Mouse (Mus musculus) hindbrain, postnatal 0 days (tissue): Measurements from ENCODE around the gene Tcap. TPM values are rescaled to one million over a fixed set of nuclear protein-coding genes. Genes with fewer than 3 reads are reported as not detected.

Experiments
- ATAC-seq: fragments of 200-750 bp; cut with Nextera tagmentation; 2 replicates; pipeline ENCODE4 v1.8.0; 2017; ENCODE audit warnings: mild to moderate bottlenecking, moderate TSS enrichment, moderate library complexity
- DNase-seq: peaks from one replicate; pipeline ENCODE4 v3.0.0-alpha.2; 2015; ENCODE audit warnings: low spot score
- H3K27ac ChIP-seq: fragments of 300-500 bp; sonication (generic); 2 replicates; pipeline ENCODE4 v1.5.1; 2014; ENCODE audit warnings: mild to moderate bottlenecking
- H3K27me3 ChIP-seq: fragments of 300-500 bp; sonication (generic); 2 replicates; pipeline ENCODE4 v1.6.1; 2014; ENCODE audit warnings: low read length, mixed read lengths; ENCODE audit not compliant: insufficient read depth
- H3K36me3 ChIP-seq: fragments of 300-500 bp; sonication (generic); 2 replicates; pipeline ENCODE4 v1.6.1; 2014; ENCODE audit warnings: low read length, mixed read lengths; ENCODE audit not compliant: insufficient read depth
- H3K4me1 ChIP-seq: fragments of 300-500 bp; sonication (generic); 2 replicates; pipeline ENCODE4 v1.6.1; 2014; ENCODE audit warnings: antibody characterized with exemption, low read length, mixed read lengths; ENCODE audit not compliant: insufficient read depth
- H3K4me2 ChIP-seq: fragments of 300-500 bp; sonication (generic); 2 replicates; pipeline ENCODE4 v1.6.1; 2014; ENCODE audit warnings: low read depth, mild to moderate bottlenecking, low read length, moderate library complexity, mixed read lengths
- H3K4me3 ChIP-seq: fragments of 300-500 bp; sonication (generic); 2 replicates; pipeline ENCODE4 v1.5.1; 2014; ENCODE audit warnings: low read length
- H3K9ac ChIP-seq: fragments of 300-500 bp; sonication (generic); replicated peaks from 2 replicates; pipeline ENCODE4 v1.6.1; 2014; ENCODE audit warnings: mild to moderate bottlenecking, low read length, moderate library complexity, mixed read lengths
- H3K9me3 ChIP-seq: fragments of 300-500 bp; sonication (generic); 2 replicates; pipeline ENCODE4 v1.6.1; 2016; ENCODE audit warnings: low read length, mixed read lengths
- CTCF ChIP-seq: IDR thresholded peaks from 2 replicates; pipeline ENCODE4 v1.5.1; 2016; ENCODE audit warnings: antibody characterized with exemption, control low read depth, low read depth
- WGBS: fragments of 180-500 bp; shearing (Covaris S2); extraction: QIAGEN DNeasy Blood & Tissue Kit; methylation state at CpG from one replicate; pipeline ENCODE4 v1.1.7; 2014; 5-methylcytosine and 5-hydroxymethylcytosine counted together
- polyA plus RNA-seq: library from polyadenylated mRNA; unstranded; fragments of >200 nt; fragmentation: Nextera tagmentation; extraction: Ambion mirVana; gene quantifications from 2 replicates; pipeline ENCODE4 v1.2.1, GENCODE M21; 2015
- total RNA-seq: library from RNA; depleted of rRNA; stranded (reverse); fragments of >200 nt; gene quantifications from 2 replicates; pipeline ENCODE4 v1.2.3, GENCODE M21; 2014

Gene Tcap
- total and polyA plus RNA-seq, 2 experiments from 2014 or later, result 0.26 TPM; not detected in 1

DNA sequence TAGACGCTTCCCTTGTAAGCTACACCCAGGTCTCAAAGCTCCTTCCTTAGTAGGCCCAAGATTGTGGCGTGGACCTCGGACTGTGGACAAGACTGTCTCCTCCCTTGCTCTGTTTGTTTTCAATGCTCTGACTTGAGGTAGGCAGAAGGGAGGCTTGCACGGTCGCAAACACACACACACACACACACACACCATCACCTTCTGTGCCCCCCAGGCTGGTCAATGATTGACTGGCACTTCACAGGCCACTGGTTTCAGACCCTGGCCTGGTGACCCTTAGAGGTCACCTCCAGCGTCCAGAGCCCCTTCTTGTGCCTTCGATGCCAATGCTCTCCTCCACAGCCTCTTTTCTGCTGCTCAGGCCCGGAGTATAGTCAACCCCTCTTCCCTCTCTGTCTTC is 25.3 kb downstream of the Tcap start:
- DNase-seq (no peak), ATAC-seq (no peak)
- Histone ChIP-seq H3K4me3 (no peak overlapping the region), H3K9me3 (no peaks in the 10 kb centered on the region), H3K36me3 (no peaks in the 10 kb centered on the region), H3K27me3 (peaks cover 5% of the 10 kb centered on the region), H3K9ac (no peak overlapping the region), H3K27ac (peak overlapping the region; percentile 36; the same call in 1 of the 2 replicates), H3K4me2 (0 out of 2 replicates have a peak overlapping the region, but pooled peaks have one; percentile 13), H3K4me1 (no peaks in the 10 kb centered on the region)
- 38% methylated on average over 8 of the region's 8 CpGs for WGBS
- no peak for TF ChIP-seq CTCF

DNA sequence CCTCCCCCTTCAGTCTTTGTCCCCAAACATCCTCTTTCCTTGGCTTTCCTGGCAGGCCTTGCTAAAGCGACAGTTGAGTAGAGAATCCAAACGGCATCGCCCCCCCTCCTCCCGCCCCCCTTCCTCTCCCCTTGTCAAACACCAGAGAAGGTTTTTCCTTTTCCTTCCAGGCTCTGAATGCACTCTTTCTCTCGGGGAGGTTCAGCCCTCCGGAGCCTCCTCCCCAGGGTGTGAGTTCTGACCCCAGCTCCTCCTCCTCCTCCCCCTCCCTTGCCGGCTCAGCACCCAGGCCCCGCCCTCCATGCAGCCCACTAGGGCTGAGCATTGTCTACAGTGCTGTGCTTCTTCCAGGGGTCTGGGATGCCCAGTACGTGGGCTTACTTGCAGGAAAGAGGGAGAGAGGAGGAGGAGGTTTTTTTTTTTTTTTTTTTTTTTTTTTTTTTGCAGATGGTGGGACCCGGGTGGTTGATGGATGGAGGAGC is 25.8 kb downstream of the Tcap start:
- Histone ChIP-seq H3K27me3 (peaks cover 5% of the 10 kb centered on the region), H3K4me1 (no peaks in the 10 kb centered on the region), H3K36me3 (no peaks in the 10 kb centered on the region), H3K9ac (no peak overlapping the region), H3K4me3 (no peak overlapping the region), H3K4me2 (0 out of 2 replicates have a peak overlapping the region, but pooled peaks have one; percentile 13), H3K9me3 (no peaks in the 10 kb centered on the region), H3K27ac (peak overlapping the region; percentile 36; the same call in 1 of the 2 replicates)
- DNase-seq, result peak; percentile 46
- WGBS, result 7% methylated on average over 8 of the region's 10 CpGs
- TF ChIP-seq CTCF, result no peak
- peak; percentile 55; the same call in 1 of the 2 replicates for ATAC-seq

DNA sequence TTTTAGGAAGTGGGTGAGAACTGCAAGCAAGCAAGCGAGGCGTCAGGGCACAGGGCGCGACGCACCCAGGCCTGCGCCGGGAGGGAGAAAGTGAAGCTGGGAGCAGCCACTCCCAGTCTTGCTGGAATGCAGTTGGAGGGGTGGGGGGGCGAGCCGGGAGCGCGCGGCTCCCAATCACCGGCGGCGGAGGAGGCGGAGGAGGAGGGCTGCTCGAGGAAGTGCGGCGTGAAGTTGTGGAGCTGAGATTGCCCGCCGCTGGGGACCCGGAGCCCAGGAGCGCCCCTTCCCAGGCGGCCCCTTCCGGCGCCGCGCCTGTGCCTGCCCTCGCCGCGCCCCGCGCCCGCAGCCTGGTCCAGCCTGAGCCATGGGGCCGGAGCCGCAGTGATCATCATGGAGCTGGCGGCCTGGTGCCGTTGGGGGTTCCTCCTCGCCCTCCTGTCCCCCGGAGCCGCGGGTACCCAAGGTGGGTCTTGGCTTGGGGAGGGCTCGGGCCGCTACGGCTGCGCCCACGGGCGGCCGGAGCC is 28.7 kb downstream of the Tcap start, which contains the start of gene Erbb2:
TSS of gene Erbb2 (plus strand) at position 198 of the 524 bp plus-strand sequence.
- Histone ChIP-seq H3K4me1 (no peaks in the 10 kb centered on the region), H3K9me3 (no peaks in the 10 kb centered on the region), H3K36me3 (no peaks in the 10 kb centered on the region), H3K4me2 (peak within 1 kb of the TSS; percentile 93), H3K27me3 (peaks cover 5% of the 10 kb centered on the region), H3K9ac (peak within 1 kb of the TSS; percentile 67), H3K4me3 (peak within 1 kb of the TSS; percentile 63), H3K27ac (peak within 1 kb of the TSS; percentile 82)
- no peak for TF ChIP-seq CTCF
- ATAC-seq, result peak; percentile 64
- WGBS, result 3% methylated on average over 37 of the region's 49 CpGs
- DNase-seq, result peak; percentile 63

DNA sequence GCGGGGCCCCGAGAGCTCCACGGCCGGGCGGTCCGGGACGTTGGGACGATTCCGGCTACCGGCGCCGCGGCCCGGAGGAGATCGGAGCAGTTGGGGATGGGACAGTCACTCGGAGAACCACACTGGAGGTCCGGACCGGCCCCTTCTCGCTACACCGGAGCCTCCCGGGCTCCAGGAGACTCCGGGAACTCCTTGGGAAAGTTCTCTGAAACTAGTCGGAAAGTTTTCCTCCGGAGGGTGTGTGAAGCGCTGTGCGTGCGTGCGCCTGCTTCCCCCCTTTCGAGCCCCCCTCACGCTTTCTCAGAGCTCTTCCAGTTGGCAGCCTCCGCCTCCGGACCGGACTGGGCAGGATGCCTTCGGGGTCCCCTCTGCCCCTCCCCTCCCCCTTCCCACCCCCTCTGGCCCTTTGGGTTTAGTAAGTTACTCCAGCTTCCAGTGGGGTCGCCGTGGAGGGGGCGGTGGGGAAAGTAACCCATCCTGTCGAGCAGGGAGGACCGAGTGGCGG is 29.2 kb downstream of the Tcap start:
- Histone ChIP-seq H3K27me3 (peaks cover 5% of the 10 kb centered on the region), H3K4me1 (no peaks in the 10 kb centered on the region), H3K4me3 (peak overlapping the region; percentile 63), H3K27ac (peak overlapping the region; percentile 82), H3K36me3 (no peaks in the 10 kb centered on the region), H3K4me2 (peak overlapping the region; percentile 93), H3K9me3 (no peaks in the 10 kb centered on the region), H3K9ac (peak overlapping the region; percentile 67)
- WGBS, result under 1% methylated on average over 36 of the region's 40 CpGs
- DNase-seq (peak; percentile 65), ATAC-seq (peak; percentile 72)
- no peak for TF ChIP-seq CTCF

DNA sequence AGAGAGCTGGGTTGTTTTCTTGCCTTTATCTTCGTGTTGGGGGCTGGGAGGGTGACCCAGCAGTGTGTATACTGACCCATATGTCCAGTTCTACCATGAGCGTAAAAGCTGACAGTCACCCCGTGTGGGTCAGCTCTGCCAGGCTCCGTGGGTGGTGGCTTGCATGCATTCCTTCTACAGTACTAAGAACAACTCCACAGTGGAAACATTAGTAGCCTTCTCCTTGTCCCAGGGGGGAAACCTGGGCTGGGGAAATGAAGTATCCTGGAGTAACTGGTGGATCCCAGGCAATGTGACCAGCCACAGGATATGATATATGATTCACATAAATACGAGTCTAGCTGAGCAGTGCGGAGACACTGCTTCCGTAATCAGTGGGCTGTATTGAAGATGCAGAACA is 30.1 kb downstream of the Tcap start:
- peak overlapping the region; percentile 93 for H3K4me2 ChIP-seq
- ATAC-seq, result no peak
- H3K4me1 ChIP-seq, result no peaks in the 10 kb centered on the region
- H3K9me3 ChIP-seq, result no peaks in the 10 kb centered on the region
- 17% methylated on average over 7 of the region's 7 CpGs for WGBS
- H3K4me3 ChIP-seq, result peak overlapping the region; percentile 63
- no peaks in the 10 kb centered on the region for H3K36me3 ChIP-seq
- peaks cover 5% of the 10 kb centered on the region for H3K27me3 ChIP-seq
- H3K9ac ChIP-seq, result no peak overlapping the region; the same call in 1 of the 2 replicates
- TF ChIP-seq CTCF, result no peak
- no peak for DNase-seq
- 0 out of 2 replicates have a peak overlapping the region, but pooled peaks have one; percentile 82 for H3K27ac ChIP-seq

DNA sequence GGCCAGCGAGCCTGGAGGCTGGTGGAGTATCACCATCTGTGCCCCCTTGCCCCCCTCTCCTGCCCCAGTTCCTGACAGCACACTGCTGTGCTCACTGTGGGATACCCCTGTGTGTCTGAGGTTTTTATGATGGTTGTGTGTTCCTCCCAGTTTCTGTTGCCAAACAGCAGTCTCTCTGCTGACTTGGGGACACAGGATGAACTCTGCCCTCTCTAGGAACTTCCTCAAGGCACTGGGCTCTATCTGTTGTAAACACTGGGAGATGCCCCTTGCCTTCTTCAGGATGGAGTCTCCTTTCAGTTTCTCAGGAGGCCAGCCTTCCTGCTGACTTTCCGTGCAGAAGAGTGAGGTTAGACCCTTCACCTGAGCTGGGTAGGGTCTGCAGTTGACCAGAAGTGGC is 30.6 kb downstream of the Tcap start:
- H3K9me3 ChIP-seq, result no peaks in the 10 kb centered on the region
- H3K4me3 ChIP-seq, result no peak overlapping the region
- DNase-seq (no peak), ATAC-seq (no peak)
- no peaks in the 10 kb centered on the region for H3K4me1 ChIP-seq
- peak overlapping the region; percentile 93; the same call in 1 of the 2 replicates for H3K4me2 ChIP-seq
- no peak for TF ChIP-seq CTCF
- H3K27ac ChIP-seq, result no peak overlapping the region
- H3K27me3 ChIP-seq, result peaks cover 5% of the 10 kb centered on the region
- H3K36me3 ChIP-seq, result no peaks in the 10 kb centered on the region
- H3K9ac ChIP-seq, result no peak overlapping the region
- 32% methylated on average over 2 of the region's 2 CpGs for WGBS

DNA sequence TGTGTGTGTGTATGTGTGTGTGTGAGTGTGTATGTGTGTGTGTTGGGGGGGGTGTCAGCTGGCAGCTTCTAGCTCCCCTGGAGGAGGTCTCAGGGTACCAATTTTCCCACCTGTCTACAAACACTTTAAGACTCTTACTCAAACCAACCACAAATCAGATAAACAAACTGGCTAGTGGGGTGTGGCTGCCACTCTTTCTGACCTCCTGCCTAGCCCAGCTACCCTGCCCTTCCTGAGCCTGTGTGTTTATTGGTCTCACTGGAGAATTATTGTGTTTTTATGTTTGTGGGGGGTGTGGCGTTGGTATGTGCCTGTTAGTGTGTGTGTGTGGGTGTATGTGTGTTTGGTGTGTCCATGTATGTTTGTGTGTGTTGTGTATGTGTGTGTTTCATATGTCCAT is 33.5 kb downstream of the Tcap start:
- Histone ChIP-seq H3K27me3 (peaks cover 5% of the 10 kb centered on the region), H3K4me1 (no peaks in the 10 kb centered on the region), H3K4me2 (no peak overlapping the region), H3K36me3 (no peaks in the 10 kb centered on the region), H3K9me3 (no peaks in the 10 kb centered on the region), H3K9ac (no peak overlapping the region), H3K27ac (no peak overlapping the region), H3K4me3 (no peak overlapping the region)
- ATAC-seq (no peak), DNase-seq (no peak)
- 88% methylated on average over 1 of the region's 1 CpGs for WGBS
- no peak for TF ChIP-seq CTCF
